Mouse (Mus musculus) kidney, postnatal 14 days (tissue): ENCODE results near the gene Fry.

Experiments
- DNase-seq: peaks from one replicate; pipeline ENCODE4 v3.0.0; 2022; ENCODE audit warnings: mixed read lengths

Gene Fry

GRCm38 (mm10) chr5:150347845-150348244 lies 229.4 kb downstream of the Fry start:
- no peak for DNase-seq

- no peak for DNase-seq
These were observed 229.9 kb downstream of the Fry start for GRCm38 (mm10) chr5:150348302-150348701.

- DNase-seq = no peak
These were observed 232.7 kb downstream of the Fry start for GRCm38 (mm10) chr5:150351191-150351590.

GRCm38 (mm10) chr5:150358671-150359070 lies 240.2 kb downstream of the Fry start:
- no peak for DNase-seq

- no peak for DNase-seq
These were observed 243.8 kb downstream of the Fry start for GRCm38 (mm10) chr5:150362241-150362640.

- no peak for DNase-seq
These were observed 246.2 kb downstream of the Fry start for GRCm38 (mm10) chr5:150364621-150365020.

GRCm38 (mm10) chr5:150367027-150367426 lies 248.6 kb downstream of the Fry start:
- no peak for DNase-seq

GRCm38 (mm10) chr5:150370291-150370690 lies 251.8 kb downstream of the Fry start:
- DNase-seq = no peak

- DNase-seq = no peak
These were observed 252.4 kb downstream of the Fry start for GRCm38 (mm10) chr5:150370895-150371294.

- DNase-seq = no peak
These were observed 254.5 kb downstream of the Fry start for GRCm38 (mm10) chr5:150372956-150373355.

GRCm38 (mm10) chr5:150374778-150375559 lies 256.5 kb downstream of the Fry start:
- DNase-seq = no peak

GRCm38 (mm10) chr5:150378586-150378985 lies 260.1 kb downstream of the Fry start:
- DNase-seq = no peak

- no peak for DNase-seq
These were observed 262.3 kb downstream of the Fry start for GRCm38 (mm10) chr5:150380767-150381166.

GRCm38 (mm10) chr5:150382411-150382810 lies 264.0 kb downstream of the Fry start:
- no peak for DNase-seq

GRCm38 (mm10) chr5:150384272-150385215 lies 266.1 kb downstream of the Fry start:
- DNase-seq = no peak

- DNase-seq = no peak
These were observed 266.8 kb downstream of the Fry start for GRCm38 (mm10) chr5:150385224-150385623.

GRCm38 (mm10) chr5:150388623-150389022 lies 270.2 kb downstream of the Fry start:
- no peak for DNase-seq

- no peak for DNase-seq
These were observed 271.3 kb downstream of the Fry start for GRCm38 (mm10) chr5:150389589-150390377.

GRCm38 (mm10) chr5:150390422-150390821 lies 272.0 kb downstream of the Fry start:
- DNase-seq = no peak

GRCm38 (mm10) chr5:150394645-150395044 lies 276.2 kb downstream of the Fry start:
- DNase-seq = no peak

GRCm38 (mm10) chr5:150402832-150403447 lies 284.5 kb downstream of the Fry start:
- no peak for DNase-seq

- no peak for DNase-seq
These were observed 286.4 kb downstream of the Fry start for GRCm38 (mm10) chr5:150404867-150405266.
